Mouse (Mus musculus): Measurements from ENCODE around the gene Phrf1. TPM values are rescaled to one million over a fixed set of nuclear protein-coding genes. Genes with fewer than 3 reads are reported as not detected.

Gene Phrf1
- 71.8 and 71.9 TPM in 2 replicates for polyA plus RNA-seq (2015; fragmentation: Nextera tagmentation; extraction: Ambion mirVana)

- Histone ChIP-seq H3K9ac (peak within 1 kb of the TSS; percentile 95), H3K4me3 (peak within 1 kb of the TSS; percentile 94), H3K27me3 (no peaks in the 10 kb centered on the region), H3K4me2 (peak within 1 kb of the TSS; percentile 80), H3K4me1 (peaks cover 23% of the 10 kb centered on the region), H3K27ac (peak within 1 kb of the TSS; percentile 95), H3K9me3 (no peaks in the 10 kb centered on the region), H3K36me3 (peaks cover 24% of the 10 kb centered on the region)
- under 1% methylated on average over 76 of the region's 76 CpGs for WGBS
- ATAC-seq (ENCODE audit: borderline replicate concordance, extremely low read depth, low FRiP score, low TSS enrichment): peak; percentile 92
Observed at GRCm38 (mm10) chr7:141228279-141229067, at the start of gene Phrf1. Gene Phrf1 (plus strand): TSS chr7:141228784.

GRCm38 (mm10) chr7:141188194-141188593 lies 40.4 kb upstream of the Phrf1 start:
- 70% methylated on average over 3 of the region's 3 CpGs for WGBS
- ATAC-seq (ENCODE audit: borderline replicate concordance, extremely low read depth, low FRiP score, low TSS enrichment): no peak

DNA sequence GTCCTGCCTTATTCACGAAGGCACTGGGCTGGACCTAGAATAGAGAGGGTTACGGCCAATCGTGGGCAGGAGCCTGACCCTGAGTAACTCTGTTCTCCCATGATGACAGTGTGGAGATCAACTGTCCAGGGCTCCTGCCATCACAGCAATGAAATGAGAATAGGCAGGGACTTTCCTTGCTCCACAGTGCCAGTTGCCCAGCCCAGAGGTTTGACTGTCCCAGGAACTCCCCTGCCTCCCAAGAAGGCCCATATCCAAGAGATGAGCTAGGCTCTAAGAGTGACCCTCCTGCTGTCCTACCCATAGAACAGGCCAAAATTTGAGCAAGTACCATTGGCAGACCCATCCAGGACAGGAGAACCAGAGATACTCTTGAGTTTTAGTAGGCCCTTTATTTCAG lies 39.9 kb upstream of the Phrf1 start:
- H3K4me3 ChIP-seq: no peak overlapping the region
- peaks cover 32% of the 10 kb centered on the region for H3K36me3 ChIP-seq
- H3K27me3 ChIP-seq: no peaks in the 10 kb centered on the region
- peaks cover 17% of the 10 kb centered on the region for H3K4me1 ChIP-seq
- ATAC-seq (ENCODE audit: borderline replicate concordance, extremely low read depth, low FRiP score, low TSS enrichment): no peak
- no peaks in the 10 kb centered on the region for H3K9me3 ChIP-seq
- no peak overlapping the region for H3K27ac ChIP-seq
- H3K9ac ChIP-seq: no peak overlapping the region
- no peak overlapping the region for H3K4me2 ChIP-seq
- WGBS: 85% methylated on average over 3 of the region's 3 CpGs

More at GRCm38 (mm10) chr7:141188194-141188593, 40.4 kb upstream of the Phrf1 start:
- no peak overlapping the region for H3K27ac ChIP-seq
- H3K4me1 ChIP-seq: peaks cover 17% of the 10 kb centered on the region
- H3K9me3 ChIP-seq: no peaks in the 10 kb centered on the region
- no peak overlapping the region for H3K9ac ChIP-seq
- no peak overlapping the region for H3K4me3 ChIP-seq
- no peaks in the 10 kb centered on the region for H3K27me3 ChIP-seq
- H3K36me3 ChIP-seq: peaks cover 32% of the 10 kb centered on the region
- no peak overlapping the region for H3K4me2 ChIP-seq

DNA sequence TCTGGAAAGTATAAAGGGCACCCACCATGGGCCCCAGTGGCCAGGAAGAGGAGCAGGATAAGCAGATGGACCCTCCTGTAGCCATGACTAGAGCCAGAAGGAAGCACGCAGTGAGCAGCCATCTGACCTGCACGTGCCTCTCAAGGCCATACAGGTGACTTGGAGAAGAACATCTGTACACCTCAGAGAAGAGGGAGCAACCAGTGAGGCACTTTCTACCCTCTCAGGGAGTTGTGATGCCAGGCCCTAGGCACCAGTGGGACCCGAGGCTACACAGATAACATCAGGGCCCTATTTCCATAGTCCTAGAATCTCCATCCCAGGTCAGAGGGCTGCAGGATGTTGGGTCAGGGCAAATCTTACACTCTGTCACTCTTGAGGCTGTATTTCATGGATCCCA lies 38.4 kb upstream of the Phrf1 start:
- Histone ChIP-seq H3K4me2 (no peak overlapping the region), H3K27ac (no peak overlapping the region), H3K27me3 (no peaks in the 10 kb centered on the region), H3K9me3 (no peaks in the 10 kb centered on the region), H3K4me3 (no peak overlapping the region), H3K36me3 (peaks cover 32% of the 10 kb centered on the region), H3K9ac (no peak overlapping the region), H3K4me1 (peaks cover 21% of the 10 kb centered on the region)
- 92% methylated on average over 3 of the region's 3 CpGs for WGBS
- no peak for ATAC-seq (ENCODE audit: borderline replicate concordance, extremely low read depth, low FRiP score, low TSS enrichment)

DNA sequence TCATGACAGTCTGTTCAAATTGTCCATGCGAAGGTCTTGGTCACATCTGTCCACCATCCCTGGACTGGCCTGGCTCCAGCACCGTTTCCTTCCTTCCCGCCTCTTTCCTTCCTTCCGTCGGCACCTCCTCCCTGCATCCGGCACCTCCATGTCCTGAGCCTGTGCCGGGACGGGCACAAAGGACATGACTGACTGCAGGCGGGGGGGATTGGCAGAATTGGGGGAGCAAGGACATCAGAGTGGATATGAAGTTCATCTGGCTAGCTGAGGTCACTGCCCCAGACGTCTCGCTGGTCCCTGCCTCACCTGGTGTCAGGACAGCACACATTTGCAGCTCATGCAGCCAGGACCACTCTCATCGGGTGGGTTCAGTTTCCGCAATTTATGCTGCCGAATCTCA lies 37.5 kb upstream of the Phrf1 start:
- H3K9me3 ChIP-seq: no peaks in the 10 kb centered on the region
- WGBS: 79% methylated on average over 14 of the region's 14 CpGs
- H3K4me1 ChIP-seq: peaks cover 25% of the 10 kb centered on the region
- no peak for ATAC-seq (ENCODE audit: borderline replicate concordance, extremely low read depth, low FRiP score, low TSS enrichment)
- no peak overlapping the region for H3K4me2 ChIP-seq
- no peak overlapping the region for H3K4me3 ChIP-seq
- peaks cover 32% of the 10 kb centered on the region for H3K36me3 ChIP-seq
- no peak overlapping the region for H3K9ac ChIP-seq
- no peak overlapping the region for H3K27ac ChIP-seq
- H3K27me3 ChIP-seq: no peaks in the 10 kb centered on the region

DNA sequence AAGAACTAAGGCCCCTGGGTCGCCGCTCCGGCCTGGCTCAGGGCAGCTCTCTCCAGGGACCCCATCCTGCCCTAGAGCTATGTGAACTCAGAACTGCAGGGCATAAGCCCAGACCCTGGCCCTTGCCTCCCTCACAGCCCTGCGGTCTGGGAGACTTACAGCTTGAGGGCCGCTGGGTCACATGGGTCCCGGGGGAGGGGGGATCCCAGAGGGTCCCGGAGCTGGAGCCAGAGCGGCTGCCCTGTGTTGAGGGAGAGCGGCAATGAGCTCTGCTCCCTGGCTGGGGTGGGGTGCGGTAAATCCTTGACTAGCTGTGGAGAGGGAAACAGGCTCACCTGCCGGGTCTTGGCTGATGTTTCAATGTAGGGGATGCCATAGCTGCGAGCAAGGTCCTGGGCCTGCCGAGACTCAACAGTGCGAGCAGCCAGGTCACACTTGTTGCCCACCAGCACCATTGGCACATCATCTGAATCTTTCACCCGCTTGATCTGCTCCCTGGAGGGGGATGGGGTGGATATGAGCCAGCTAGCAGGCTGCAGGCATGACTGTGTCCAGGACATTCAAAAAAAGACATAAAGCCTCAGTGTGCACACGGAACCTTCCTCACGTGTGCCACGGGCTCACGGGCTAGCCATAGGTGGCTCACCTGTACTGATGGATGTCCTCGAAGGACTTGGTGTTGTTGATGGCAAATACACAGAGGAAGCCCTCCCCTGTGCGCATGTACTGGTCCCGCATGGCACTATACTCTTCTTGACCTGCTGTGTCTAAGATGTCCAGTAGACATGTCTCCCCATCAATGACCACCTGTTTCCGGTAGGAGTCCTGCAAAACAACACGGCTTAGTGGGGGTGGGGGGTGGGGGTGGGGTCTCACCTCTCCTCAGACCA lies 36.5 kb upstream of the Phrf1 start:
- no peak for ATAC-seq (ENCODE audit: borderline replicate concordance, extremely low read depth, low FRiP score, low TSS enrichment)
- Histone ChIP-seq H3K9me3 (no peaks in the 10 kb centered on the region), H3K4me2 (peak overlapping the region; percentile 95), H3K9ac (no peak overlapping the region), H3K36me3 (peaks cover 32% of the 10 kb centered on the region), H3K4me3 (peak overlapping the region; percentile 92; the same call in 1 of the 2 replicates), H3K4me1 (peaks cover 25% of the 10 kb centered on the region), H3K27me3 (no peaks in the 10 kb centered on the region), H3K27ac (no peak overlapping the region)
- WGBS: 88% methylated on average over 24 of the region's 24 CpGs

GRCm38 (mm10) chr7:141192776-141193347 lies 35.7 kb upstream of the Phrf1 start:
- H3K27me3 ChIP-seq: no peaks in the 10 kb centered on the region; the same call in 1 of the 2 replicates
- H3K9me3 ChIP-seq: no peaks in the 10 kb centered on the region
- H3K36me3 ChIP-seq: peaks cover 32% of the 10 kb centered on the region
- ATAC-seq (ENCODE audit: borderline replicate concordance, extremely low read depth, low FRiP score, low TSS enrichment): no peak
- peak overlapping the region; percentile 95 for H3K4me2 ChIP-seq
- WGBS: 26% methylated on average over 12 of the region's 12 CpGs
- peaks cover 25% of the 10 kb centered on the region for H3K4me1 ChIP-seq
- peak overlapping the region; percentile 92 for H3K4me3 ChIP-seq
- peak overlapping the region; percentile 97 for H3K9ac ChIP-seq
- H3K27ac ChIP-seq: peak overlapping the region; percentile 88

DNA sequence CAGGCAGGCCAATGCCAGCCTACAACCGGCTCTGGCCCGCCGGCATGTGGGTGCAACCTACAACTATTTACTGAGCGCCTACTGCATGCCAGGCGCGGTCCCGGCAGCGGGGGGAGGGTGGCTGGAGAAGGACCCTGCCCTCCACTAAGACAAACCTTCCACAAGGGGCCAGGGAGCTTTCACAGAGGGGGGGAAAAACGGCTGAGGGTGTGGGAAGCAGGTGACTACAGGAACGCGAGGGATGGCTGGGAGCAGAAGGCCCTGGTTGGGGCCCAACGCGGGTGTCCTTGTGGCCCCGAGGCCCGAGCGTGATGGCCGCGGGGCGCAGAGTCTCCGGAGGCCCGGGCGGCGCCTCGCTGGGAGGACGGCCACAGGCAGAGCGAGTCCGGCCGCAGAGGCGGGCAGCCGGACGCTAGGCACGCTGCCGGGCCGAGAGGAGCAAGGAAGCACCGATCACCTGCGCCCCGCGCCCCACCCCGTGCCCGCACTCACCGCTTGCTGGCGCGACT lies 35.2 kb upstream of the Phrf1 start:
- H3K27ac ChIP-seq: peak overlapping the region; percentile 88
- peaks cover 32% of the 10 kb centered on the region for H3K36me3 ChIP-seq
- peak overlapping the region; percentile 97 for H3K9ac ChIP-seq
- no peaks in the 10 kb centered on the region for H3K9me3 ChIP-seq
- ATAC-seq (ENCODE audit: borderline replicate concordance, extremely low read depth, low FRiP score, low TSS enrichment): peak; percentile 17
- H3K4me2 ChIP-seq: peak overlapping the region; percentile 95
- H3K4me1 ChIP-seq: peaks cover 25% of the 10 kb centered on the region
- under 1% methylated on average over 27 of the region's 43 CpGs for WGBS
- H3K27me3 ChIP-seq: no peaks in the 10 kb centered on the region; the same call in 1 of the 2 replicates
- H3K4me3 ChIP-seq: peak overlapping the region; percentile 92

GRCm38 (mm10) chr7:141193948-141194347 lies 34.6 kb upstream of the Phrf1 start, which contains the start of the genes Hras and Lrrc56:
Gene Hras (minus strand): TSS chr7:141194005.
Gene Lrrc56 (plus strand): TSS chr7:141194157.
- 0% methylated on average over 28 of the region's 39 CpGs for WGBS
- Histone ChIP-seq H3K27ac (peak within 1 kb of the TSS; percentile 88), H3K9me3 (no peaks in the 10 kb centered on the region), H3K27me3 (no peaks in the 10 kb centered on the region; the same call in 1 of the 2 replicates), H3K4me2 (peak within 1 kb of the TSS; percentile 95), H3K4me1 (peaks cover 25% of the 10 kb centered on the region), H3K9ac (peak within 1 kb of the TSS; percentile 97), H3K4me3 (peak within 1 kb of the TSS; percentile 92), H3K36me3 (peaks cover 32% of the 10 kb centered on the region)
- ATAC-seq (ENCODE audit: borderline replicate concordance, extremely low read depth, low FRiP score, low TSS enrichment): peak; percentile 94

- no peaks in the 10 kb centered on the region for H3K9me3 ChIP-seq
- peaks cover 25% of the 10 kb centered on the region for H3K4me1 ChIP-seq
- H3K4me2 ChIP-seq: peak overlapping the region; percentile 95
- under 1% methylated on average over 23 of the region's 23 CpGs for WGBS
- H3K4me3 ChIP-seq: peak overlapping the region; percentile 92
- ATAC-seq (ENCODE audit: borderline replicate concordance, extremely low read depth, low FRiP score, low TSS enrichment): no peak
- H3K27me3 ChIP-seq: no peaks in the 10 kb centered on the region; the same call in 1 of the 2 replicates
- peak overlapping the region; percentile 45 for H3K9ac ChIP-seq
- H3K27ac ChIP-seq: peak overlapping the region; percentile 64
- H3K36me3 ChIP-seq: peaks cover 29% of the 10 kb centered on the region
Observed at GRCm38 (mm10) chr7:141194409-141194808, 34.2 kb upstream of the Phrf1 start.

DNA sequence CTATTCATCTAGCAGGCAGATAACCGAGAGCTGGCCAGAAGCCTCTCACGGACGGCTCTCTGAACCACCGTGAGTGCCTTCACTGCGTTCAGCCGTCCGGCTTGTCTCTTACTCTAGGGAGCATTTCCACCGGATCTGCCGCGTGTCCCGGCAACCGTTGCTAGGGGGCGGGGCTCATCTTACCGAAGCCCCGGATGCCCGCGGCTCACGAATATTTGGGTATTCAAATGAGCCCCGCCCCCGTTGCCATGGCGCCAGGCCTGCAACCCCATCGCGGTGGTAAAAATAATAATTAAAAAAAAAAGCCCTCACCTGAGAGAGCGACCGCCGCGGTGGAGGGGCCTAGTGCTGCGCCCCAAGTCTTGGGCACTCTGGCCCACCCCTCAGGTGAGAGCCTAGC lies 33.8 kb upstream of the Phrf1 start:
- H3K36me3 ChIP-seq: peaks cover 25% of the 10 kb centered on the region
- H3K27ac ChIP-seq: peak overlapping the region; percentile 64
- 0 out of 2 replicates have a peak, but pooled peaks have one; percentile 6 for ATAC-seq (ENCODE audit: borderline replicate concordance, extremely low read depth, low FRiP score, low TSS enrichment)
- peaks cover 3% of the 10 kb centered on the region; the same call in 1 of the 2 replicates for H3K27me3 ChIP-seq
- peak overlapping the region; percentile 92 for H3K4me3 ChIP-seq
- H3K4me2 ChIP-seq: peak overlapping the region; percentile 95
- no peaks in the 10 kb centered on the region for H3K9me3 ChIP-seq
- under 1% methylated on average over 28 of the region's 28 CpGs for WGBS
- peak overlapping the region; percentile 45 for H3K9ac ChIP-seq
- peaks cover 25% of the 10 kb centered on the region for H3K4me1 ChIP-seq
